Mouse (Mus musculus) myocyte (in vitro differentiated cells): ENCODE measurements at regions not wholly inside any gene's neighbourhood (a gene's known extent, or its start where the extent isn't known, plus 50 kb on each side); places are given as distances from the start of the nearest gene placed in this dataset.
"Not testable (repeated sequence)": the region's sequence is repeated elsewhere in the genome, so short reads cannot be mapped to it uniquely, and the experiment has no call there.

Experiments used
- H3K27me3 ChIP-seq: one replicate; pipeline ENCODE4 v1.6.1; 2011; ENCODE audit not compliant: control insufficient read depth, insufficient read depth, insufficient read length
- H3K36me3 ChIP-seq: one replicate; pipeline ENCODE4 v1.6.1; 2011; ENCODE audit not compliant: control insufficient read depth, insufficient read depth
- H3K4me2 ChIP-seq: one replicate; pipeline ENCODE4 v1.6.1; 2011; ENCODE audit warnings: low read depth, control low read depth
- H3K4me3 ChIP-seq: one replicate; pipeline ENCODE4 v1.5.1; 2011; ENCODE audit warnings: mild to moderate bottlenecking, control low read depth, moderate library complexity
- H3K79me2 ChIP-seq: one replicate; pipeline ENCODE4 v1.6.1; 2011; ENCODE audit not compliant: control insufficient read depth, insufficient read depth
- H3ac ChIP-seq: one replicate; pipeline ENCODE4 v1.6.1; 2011; ENCODE audit not compliant: control insufficient read depth, insufficient read length
- CEBPB ChIP-seq: IDR thresholded peaks from 2 replicates; pipeline ENCODE4 v1.6.1; 2011; ENCODE audit warnings: mild to moderate bottlenecking, moderate library complexity; ENCODE audit not compliant: poor library complexity, insufficient read depth, severe bottlenecking
- E2F4 ChIP-seq: IDR thresholded peaks from one replicate; pipeline ENCODE4 v1.6.1; 2011; ENCODE audit warnings: mild to moderate bottlenecking, control low read depth, moderate library complexity; ENCODE audit not compliant: insufficient read depth
- MAX ChIP-seq: IDR thresholded peaks from one replicate; pipeline ENCODE4 v1.6.1; 2011; ENCODE audit warnings: low read depth, mild to moderate bottlenecking, control low read depth
- MYOD1 ChIP-seq, 3 experiments: IDR thresholded peaks; one replicate each; pipeline ENCODE4 v1.6.1; 2011; ENCODE audit warnings: control low read depth in 2 of 3, low read depth in 2 of 3, mild to moderate bottlenecking in 2 of 3, moderate library complexity in 1 of 3; ENCODE audit not compliant: insufficient read length in 2 of 3, control insufficient read depth in 1 of 3
- MYOG ChIP-seq, 3 experiments: IDR thresholded peaks; one replicate each; pipeline ENCODE4 v1.6.1; 2011; ENCODE audit warnings: control low read depth in 2 of 3, low read depth in 2 of 3, mild to moderate bottlenecking in 2 of 3; ENCODE audit not compliant: insufficient read length in 2 of 3, control insufficient read depth in 1 of 3, insufficient read depth in 1 of 3
- POLR2A ChIP-seq: IDR thresholded peaks from one replicate; pipeline ENCODE4 v1.6.1; 2011; ENCODE audit warnings: low read depth, mild to moderate bottlenecking, control low read depth, moderate library complexity; ENCODE audit not compliant: insufficient read length
- POLR2AphosphoS2 ChIP-seq: IDR thresholded peaks from one replicate; pipeline ENCODE4 v1.6.1; 2011; ENCODE audit warnings: low read depth, control low read depth; ENCODE audit not compliant: insufficient read length
- REST ChIP-seq: IDR thresholded peaks from one replicate; pipeline ENCODE4 v1.6.1; 2011; ENCODE audit warnings: mild to moderate bottlenecking, control low read depth, moderate library complexity; ENCODE audit not compliant: insufficient read depth, insufficient read length
- SRF ChIP-seq: IDR thresholded peaks from one replicate; pipeline ENCODE4 v1.6.1; 2011; ENCODE audit warnings: low read depth; ENCODE audit not compliant: control insufficient read depth, insufficient read length
- TCF12 ChIP-seq: IDR thresholded peaks from one replicate; pipeline ENCODE4 v1.6.1; 2011; ENCODE audit warnings: mild to moderate bottlenecking, control low read depth; ENCODE audit not compliant: poor library complexity, insufficient read depth, severe bottlenecking
- TCF3 ChIP-seq: IDR thresholded peaks from one replicate; pipeline ENCODE4 v1.6.1; 2011; ENCODE audit warnings: low read depth, control low read depth; ENCODE audit not compliant: insufficient read length
- USF1 ChIP-seq: IDR thresholded peaks from one replicate; pipeline ENCODE4 v1.6.1; 2011; ENCODE audit warnings: low read depth, mild to moderate bottlenecking, control low read depth, moderate library complexity

DNA sequence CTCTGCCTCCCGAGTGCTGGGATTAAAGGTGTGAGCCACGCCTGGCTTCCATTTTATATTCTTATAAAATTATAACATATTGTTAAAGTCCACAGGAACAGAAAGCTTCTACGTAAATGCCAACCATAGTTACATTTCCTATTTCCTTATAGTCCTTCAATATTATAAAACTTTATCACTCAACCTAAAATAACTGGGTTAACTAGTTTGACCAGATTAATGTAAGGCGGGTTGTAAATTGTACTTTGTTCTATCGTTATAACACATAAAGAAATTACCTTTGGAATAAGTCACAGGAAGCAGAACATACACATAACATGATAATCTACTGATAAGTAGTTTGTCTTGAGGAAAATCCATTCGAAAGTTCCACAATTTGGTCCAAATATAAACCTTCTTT, 251.6 kb downstream of the Nfkbiz start:
- Histone ChIP-seq H3K79me2 (no peaks in the 10 kb centered on the region), H3ac (no peak overlapping the region), H3K4me3 (no peak overlapping the region), H3K36me3 (no peaks in the 10 kb centered on the region), H3K27me3 (no peaks in the 10 kb centered on the region), H3K4me2 (no peak overlapping the region)
- TF ChIP-seq MYOD1 (IDR thresholded peaks at IDR 0.05; ENCODE audit: control insufficient read depth in 1 of 3, insufficient read length in 2 of 3, low read depth in 2 of 3) (no peak), CEBPB (no peak), POLR2AphosphoS2 (no peak), POLR2A (no peak), E2F4 (no peak), REST (no peak), SRF (no peak), MAX (no peak), MYOG (IDR thresholded peaks at IDR 0.05; ENCODE audit: control insufficient read depth in 1 of 3, insufficient read depth in 1 of 3, insufficient read length in 2 of 3, low read depth in 2 of 3) (no peak), USF1 (no peak), TCF12 (no peak), TCF3 (no peak)

DNA sequence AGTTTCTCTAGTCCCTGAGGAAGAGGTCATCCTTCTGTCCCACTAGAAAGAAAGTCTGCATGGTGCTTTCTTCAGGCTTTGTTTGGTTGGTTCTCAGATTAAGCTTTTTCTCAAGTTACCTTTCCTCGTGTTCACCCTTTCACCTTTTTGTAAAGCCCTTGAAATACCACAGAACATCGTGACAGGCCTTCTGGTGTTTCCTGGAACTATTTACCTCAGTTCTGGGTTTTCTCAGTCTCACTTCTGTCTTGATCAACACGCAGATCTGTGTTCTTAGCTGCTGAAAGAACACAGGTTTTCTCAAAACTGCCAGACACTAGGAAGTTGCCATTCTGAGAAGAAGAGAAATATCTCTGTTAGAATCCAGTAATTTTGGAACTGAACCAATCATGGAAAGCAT, 255.8 kb downstream of the Nfkbiz start:
- no peak for TF ChIP-seq MYOG (IDR thresholded peaks at IDR 0.05; ENCODE audit: control insufficient read depth in 1 of 3, insufficient read depth in 1 of 3, insufficient read length in 2 of 3, low read depth in 2 of 3)
- no peak for TF ChIP-seq USF1
- no peak for TF ChIP-seq POLR2A
- TF ChIP-seq REST: no peak
- no peak for TF ChIP-seq TCF3
- no peak for TF ChIP-seq CEBPB
- TF ChIP-seq SRF: no peak
- H3K36me3 ChIP-seq: no peaks in the 10 kb centered on the region
- H3K4me3 ChIP-seq: no peak overlapping the region
- no peaks in the 10 kb centered on the region for H3K79me2 ChIP-seq
- no peak overlapping the region for H3K4me2 ChIP-seq
- H3ac ChIP-seq: no peak overlapping the region
- no peaks in the 10 kb centered on the region for H3K27me3 ChIP-seq

DNA sequence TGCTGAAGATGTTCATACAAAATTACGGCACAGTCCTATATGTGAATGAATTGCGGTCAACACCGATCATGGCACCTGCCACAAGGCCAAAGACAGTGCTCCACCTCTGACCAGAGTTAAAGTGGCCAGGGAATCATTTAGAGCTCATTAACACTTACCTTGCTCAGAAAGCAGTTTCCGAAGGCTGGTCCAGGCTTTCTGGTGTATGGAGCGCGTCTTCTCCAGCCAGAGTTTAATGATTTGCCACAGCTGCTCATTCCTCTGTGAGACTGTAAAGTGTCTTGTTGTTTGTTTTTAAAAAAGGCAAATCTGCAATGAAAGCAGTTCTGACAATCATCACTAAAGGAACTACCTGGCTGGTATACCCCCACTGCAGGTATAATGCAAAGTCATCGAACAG, 256.7 kb downstream of the Nfkbiz start:
- Histone ChIP-seq H3K4me3 (no peak overlapping the region), H3ac (no peak overlapping the region), H3K4me2 (peak overlapping the region; percentile 21), H3K27me3 (no peaks in the 10 kb centered on the region), H3K36me3 (no peaks in the 10 kb centered on the region), H3K79me2 (no peaks in the 10 kb centered on the region)
- no peak for TF ChIP-seq POLR2A
- TF ChIP-seq TCF12: no peak

DNA sequence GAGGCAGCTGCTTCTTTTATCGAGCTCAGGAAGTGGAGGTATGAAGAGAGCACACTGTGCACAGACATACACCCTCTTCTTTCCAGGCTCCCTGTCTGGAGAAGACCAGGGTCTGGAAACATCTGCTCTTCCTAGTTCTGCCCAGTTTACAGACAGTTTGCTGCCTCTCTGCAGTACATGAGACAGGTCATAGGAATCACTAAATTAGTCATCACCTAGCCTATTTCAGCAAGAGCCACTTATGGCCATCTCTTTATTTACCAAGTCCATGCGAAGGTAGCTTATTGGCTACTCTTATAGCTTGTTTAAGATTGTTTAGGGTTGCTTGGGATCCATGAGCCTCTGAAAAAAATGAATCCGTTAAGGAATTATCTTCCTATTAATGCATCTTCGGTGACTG, 257.9 kb downstream of the Nfkbiz start:
- Histone ChIP-seq H3K79me2 (no peaks in the 10 kb centered on the region), H3K4me2 (no peak overlapping the region), H3K36me3 (no peaks in the 10 kb centered on the region), H3K4me3 (no peak overlapping the region), H3ac (no peak overlapping the region), H3K27me3 (no peaks in the 10 kb centered on the region)
- TF ChIP-seq MYOG (IDR thresholded peaks at IDR 0.05; ENCODE audit: control insufficient read depth in 1 of 3, insufficient read depth in 1 of 3, insufficient read length in 2 of 3, low read depth in 2 of 3) (no peak), TCF12 (no peak), REST (no peak), POLR2AphosphoS2 (no peak)

DNA sequence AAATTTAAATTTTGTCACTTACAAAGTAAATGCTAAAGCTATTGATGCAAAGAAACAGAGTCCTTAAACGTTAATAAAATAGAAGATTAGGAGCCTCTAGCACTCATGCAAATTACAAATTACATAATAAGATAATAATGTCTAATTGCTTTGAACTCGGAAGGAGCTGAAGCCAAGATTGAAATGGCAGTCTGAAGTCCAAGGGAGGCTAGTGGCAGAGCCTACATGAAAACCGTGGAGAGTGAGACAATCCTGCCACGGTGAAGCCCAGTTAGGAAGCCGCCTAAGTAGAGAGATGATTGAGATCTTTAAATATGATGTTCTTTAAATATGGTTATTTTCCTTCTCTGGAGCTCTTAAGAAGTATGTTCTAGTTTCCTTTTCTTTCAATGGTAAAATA, 260.0 kb downstream of the Nfkbiz start:
- H3K79me2 ChIP-seq: no peaks in the 10 kb centered on the region
- no peak overlapping the region for H3K4me3 ChIP-seq
- no peaks in the 10 kb centered on the region for H3K27me3 ChIP-seq
- H3ac ChIP-seq: no peak overlapping the region
- H3K36me3 ChIP-seq: no peaks in the 10 kb centered on the region
- TF ChIP-seq POLR2A (no peak), MAX (no peak), REST (no peak), USF1 (no peak), CEBPB (no peak), SRF (no peak), TCF3 (no peak), POLR2AphosphoS2 (no peak), MYOD1 (IDR thresholded peaks at IDR 0.05; ENCODE audit: control insufficient read depth in 1 of 3, insufficient read length in 2 of 3, low read depth in 2 of 3) (no peak)
- no peak overlapping the region for H3K4me2 ChIP-seq

DNA sequence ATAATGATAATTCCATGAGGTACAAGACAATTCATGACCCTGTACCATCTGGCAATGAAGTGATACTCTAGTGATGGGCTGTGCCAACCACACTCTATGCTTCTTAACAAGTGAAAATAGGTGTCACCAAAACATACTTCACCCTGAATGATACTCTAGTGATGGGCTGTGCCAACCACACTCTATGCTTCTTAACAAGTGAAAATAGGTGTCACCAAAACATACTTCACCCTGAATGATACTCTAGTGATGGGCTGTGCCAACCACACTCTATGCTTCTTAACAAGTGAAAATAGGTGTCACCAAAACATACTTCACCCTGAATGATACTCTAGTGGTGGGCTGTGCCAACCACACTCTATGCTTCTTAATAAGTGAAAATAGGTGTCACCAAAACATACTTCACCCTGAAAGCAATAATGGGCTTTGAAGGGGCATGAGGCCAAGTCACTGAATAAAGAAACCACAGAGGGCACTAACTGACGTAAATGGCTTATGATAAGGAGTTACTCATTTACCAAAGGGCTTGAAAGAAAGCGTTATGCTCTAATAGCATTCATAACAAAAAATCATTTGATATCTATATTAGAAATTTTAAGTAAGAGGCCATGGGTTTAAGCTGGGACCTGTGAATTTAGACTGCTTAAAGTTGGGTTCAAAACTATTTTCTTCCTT, 263.0 kb downstream of the Nfkbiz start:
- H3K36me3 ChIP-seq, H3K4me2 ChIP-seq, H3K4me3 ChIP-seq, H3K27me3 ChIP-seq, H3K79me2 ChIP-seq, H3ac ChIP-seq: not testable (repeated sequence)
